Mouse (Mus musculus) kidney, adult 2 months (tissue): ENCODE measurements around the gene Csnk2a1.

Experiments
- CTCF ChIP-seq: fragments of 200-500 bp; conservative IDR thresholded peaks from 2 replicates; pipeline ENCODE4 v1.5.1; 2011; ENCODE audit warnings: low read depth, mild to moderate bottlenecking, control low read depth, low read length, moderate library complexity, mixed read lengths; ENCODE audit not compliant: insufficient read depth, insufficient read length
- POLR2A ChIP-seq: fragments of 200-500 bp; IDR thresholded peaks from one replicate; pipeline ENCODE4 v1.6.1; 2011; ENCODE audit warnings: low read depth, low read length, control low read depth

DNA sequence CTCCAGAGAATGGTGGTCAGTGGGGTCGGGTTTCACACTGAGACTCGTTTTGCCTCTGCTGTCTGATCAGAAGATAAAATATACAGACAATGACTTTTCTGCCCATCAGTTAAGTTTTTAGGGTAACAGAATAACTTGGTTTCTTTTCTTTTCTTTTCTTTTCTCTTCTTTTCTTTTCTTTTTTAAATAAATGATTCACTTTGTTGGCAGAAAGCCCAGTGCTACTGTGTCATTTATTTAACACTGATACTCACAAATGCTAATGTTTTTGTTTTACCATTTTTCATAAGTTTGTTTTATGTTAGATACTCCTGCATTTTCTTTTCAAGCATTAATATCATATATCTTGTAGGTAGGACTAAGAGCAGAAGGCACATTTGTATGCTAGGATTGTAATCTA is 13.9 kb downstream of the Csnk2a1 start:
- no peak for TF ChIP-seq POLR2A
- no peak for TF ChIP-seq CTCF
